In the genomic region with DNA sequence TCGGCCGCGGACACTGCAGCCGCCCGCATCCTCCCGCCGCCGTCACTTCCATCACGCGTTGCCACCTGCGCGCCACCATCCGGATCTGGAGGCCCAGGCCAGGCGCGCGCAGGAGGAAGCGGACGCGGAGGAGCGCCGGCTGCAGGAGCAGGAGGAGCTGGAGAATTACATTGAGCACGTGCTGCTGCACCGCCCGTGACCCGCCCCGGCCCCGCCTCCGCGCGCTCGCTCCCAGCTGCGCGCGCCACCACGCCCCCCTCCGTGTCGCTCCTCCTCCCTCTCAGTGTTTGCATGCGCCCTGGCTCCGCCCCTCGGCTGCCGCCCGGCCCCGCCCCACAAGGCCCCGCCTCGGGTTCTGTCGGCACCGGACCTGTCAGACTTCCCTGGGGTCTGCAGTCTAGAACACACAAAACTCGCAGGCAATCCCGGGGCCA, we compare ENCODE assay signal across 8 mouse cellular contexts. TPM values are rescaled to one million over a fixed set of nuclear protein-coding genes. Genes with fewer than 3 reads are reported as not detected.
A peak's percentile ranks its signal among the peaks of the same experiment; 100 is the strongest.
DNase-seq lines count a peak whose midpoint lies in the region; ATAC-seq and TF ChIP-seq lines count a peak whose summit lies in the region.

No protein-coding gene starts in this region.

- DNase-seq in CH12.LX (ENCODE audit: extremely low read depth): peak; percentile 84
- DNase-seq in c-Kit-positive CD71-negative TER-119-negative erythroid progenitor cells, embryonic 14.5 days (ENCODE audit: low read depth): peak; percentile 71
- peak; percentile 92 for DNase-seq in forebrain, embryonic 10.5 days (ENCODE audit: extremely low spot score, low spot score)
- DNase-seq in kidney, postnatal 25 days: peak; percentile 93 to 95
- DNase-seq in liver, postnatal 0 days: peak; percentile 97

- H3K9me3 ChIP-seq in CH12.LX (replicated peaks; ENCODE audit: low read length): peaks cover 16% of the 10 kb centered on the region
- no peaks in the 10 kb centered on the region for H3K9me3 ChIP-seq in forebrain, embryonic 10.5 days
- no peaks in the 10 kb centered on the region for H3K9me3 ChIP-seq in heart, embryonic 16.5 days (replicated peaks; ENCODE audit: control insufficient read depth, low read length)
- no peaks in the 10 kb centered on the region for H3K9me3 ChIP-seq in liver, postnatal 0 days (ENCODE audit: low read length)
- no peaks in the 10 kb centered on the region for H3K9me3 ChIP-seq in neural tube, embryonic 14.5 days (ENCODE audit: control insufficient read depth, low read length)

- dilution Hi-C loops in CH12.LX (cut with MboI; ENCODE audit: extremely low pct_ligation_motif_present, extremely low pct_unique_long_range_greater_than_20kb, low sequenced_read_pairs): no loop called here

- H3K4me3 ChIP-seq in CH12.LX (replicated peaks in 1 of 3; ENCODE audit: low read depth in 2 of 3, low read length in 2 of 3, poor library complexity in 1 of 3): peak overlapping the region in 2 of 3 experiments; percentile 49 to 72
- H3K4me3 ChIP-seq in forebrain, embryonic 10.5 days: peak overlapping the region; percentile 61
- peak overlapping the region; percentile 54 for H3K4me3 ChIP-seq in heart, embryonic 16.5 days (ENCODE audit: low read length)
- peak overlapping the region; percentile 39 for H3K4me3 ChIP-seq in liver, postnatal 0 days (ENCODE audit: low read depth, low read length)
- peak overlapping the region; percentile 46 for H3K4me3 ChIP-seq in neural tube, embryonic 14.5 days (ENCODE audit: low read depth, low read length)
- peak overlapping the region; percentile 19 for H3K4me3 ChIP-seq in testis, adult 2 months (ENCODE audit: control insufficient read depth, low read depth, low read length)

- under 1% methylated on average over 48 of the region's 49 CpGs for WGBS in forebrain, embryonic 10.5 days
- WGBS in heart, embryonic 16.5 days: under 1% methylated on average over 49 of the region's 49 CpGs
- WGBS in liver, postnatal 0 days (ENCODE audit: insufficient replicate concordance): under 1% methylated on average over 46 of the region's 49 CpGs
- under 1% methylated on average over 42 of the region's 49 CpGs for WGBS in neural tube, embryonic 14.5 days

- peaks cover 19 to 34% of the 10 kb centered on the region in 2 experiments for H3K36me3 ChIP-seq in CH12.LX (replicated peaks in 1 of 2; ENCODE audit: control insufficient read depth in 1 of 2, insufficient read depth in 1 of 2, low read length in 1 of 2)
- peaks cover 29% of the 10 kb centered on the region for H3K36me3 ChIP-seq in forebrain, embryonic 10.5 days (replicated peaks)
- H3K36me3 ChIP-seq in heart, embryonic 16.5 days (ENCODE audit: control insufficient read depth, insufficient read depth): peaks cover 7% of the 10 kb centered on the region; the same call in 1 of the 2 replicates
- peaks cover 12% of the 10 kb centered on the region for H3K36me3 ChIP-seq in liver, postnatal 0 days (replicated peaks; ENCODE audit: insufficient read depth, low read length)
- peaks cover 16% of the 10 kb centered on the region for H3K36me3 ChIP-seq in neural tube, embryonic 14.5 days (ENCODE audit: control insufficient read depth, insufficient read depth, low read length)
- no peaks in the 10 kb centered on the region for H3K36me3 ChIP-seq in testis, adult 2 months (ENCODE audit: control insufficient read depth, insufficient read depth, low read length)

- in situ Hi-C loops in CH12.LX (cut with MboI; ENCODE audit: low pct_ligation_motif_present, low pct_unique_long_range_greater_than_20kb, low sequenced_read_pairs): no loop called here

- no peak for TF ChIP-seq CTCF in CH12.LX (conservative IDR thresholded peaks at IDR 0.05 in 1 of 2, IDR thresholded peaks at IDR 0.05 in 1 of 2; ENCODE audit: low read depth in 2 of 2, low read length in 2 of 2)
- no peak for TF ChIP-seq CTCF in liver, postnatal 0 days (IDR thresholded peaks at IDR 0.05; ENCODE audit: low read depth)
- TF ChIP-seq CTCF in testis, adult 2 months (IDR thresholded peaks at IDR 0.05; ENCODE audit: control insufficient read depth, insufficient read depth, insufficient replicate concordance, low read depth, low read length): no peak

- peak overlapping the region; percentile 87 for H3K4me2 ChIP-seq in CH12.LX (ENCODE audit: insufficient read depth, low read depth, poor library complexity, severe bottlenecking)
- peak overlapping the region; percentile 94 for H3K4me2 ChIP-seq in heart, embryonic 16.5 days (ENCODE audit: low read depth, low read length)
- H3K4me2 ChIP-seq in liver, postnatal 0 days (ENCODE audit: low read depth, low read length): peak overlapping the region; percentile 76
- H3K4me2 ChIP-seq in neural tube, embryonic 14.5 days (ENCODE audit: low read depth, low read length): peak overlapping the region; percentile 100

- no peaks in the 10 kb centered on the region for H3K79me2 ChIP-seq in CH12.LX (replicated peaks; ENCODE audit: control insufficient read depth, extremely low read depth, insufficient read depth, poor library complexity, severe bottlenecking)

- TF ChIP-seq RAD21 in CH12.LX (IDR thresholded peaks at IDR 0.05; ENCODE audit: low read depth, low read length): no peak

- peak overlapping the region; percentile 23; the same call in 1 of the 2 replicates for H3K9ac ChIP-seq in CH12.LX (ENCODE audit: insufficient read depth, low read depth)
- peak overlapping the region; percentile 45; the same call in 1 of the 2 replicates for H3K9ac ChIP-seq in heart, embryonic 16.5 days (ENCODE audit: low read length)
- peak overlapping the region; percentile 17; the same call in 1 of the 2 replicates for H3K9ac ChIP-seq in liver, postnatal 0 days (replicated peaks)
- peak overlapping the region; percentile 55 for H3K9ac ChIP-seq in neural tube, embryonic 14.5 days (replicated peaks; ENCODE audit: low read depth, low read length)

- no peak overlapping the region for H3K27ac ChIP-seq in CH12.LX (ENCODE audit: insufficient read depth, low read depth)
- H3K27ac ChIP-seq in forebrain, embryonic 10.5 days: peak overlapping the region; percentile 62; the same call in 1 of the 2 replicates
- no peak overlapping the region for H3K27ac ChIP-seq in heart, embryonic 16.5 days (ENCODE audit: low read length)
- H3K27ac ChIP-seq in liver, postnatal 0 days (ENCODE audit: low read depth): no peak overlapping the region
- H3K27ac ChIP-seq in neural tube, embryonic 14.5 days (ENCODE audit: low read depth, low read length): 0 out of 2 replicates have a peak overlapping the region, but pooled peaks have one; percentile 12
- H3K27ac ChIP-seq in testis, adult 2 months (ENCODE audit: control insufficient read depth, insufficient read depth, low read depth, low read length): no peak overlapping the region

- peaks cover 10 to 36% of the 10 kb centered on the region in 2 experiments for H3K4me1 ChIP-seq in CH12.LX (ENCODE audit: control insufficient read depth in 1 of 2, insufficient read depth in 2 of 2)
- peaks cover 50% of the 10 kb centered on the region for H3K4me1 ChIP-seq in forebrain, embryonic 10.5 days
- peaks cover 24% of the 10 kb centered on the region for H3K4me1 ChIP-seq in heart, embryonic 16.5 days (ENCODE audit: control insufficient read depth, insufficient read depth, low read length)
- peaks cover 28% of the 10 kb centered on the region for H3K4me1 ChIP-seq in liver, postnatal 0 days (ENCODE audit: insufficient read depth)
- H3K4me1 ChIP-seq in neural tube, embryonic 14.5 days (ENCODE audit: control insufficient read depth, insufficient read depth, low read length): peaks cover 18% of the 10 kb centered on the region
- peaks cover 34% of the 10 kb centered on the region for H3K4me1 ChIP-seq in testis, adult 2 months (ENCODE audit: control insufficient read depth, insufficient read depth, low read length)

- ATAC-seq in heart, embryonic 16.5 days (replicated peaks; ENCODE audit: extremely low read depth, insufficient read depth, low FRiP score): peak; percentile 85
- peak; percentile 89 for ATAC-seq in liver, postnatal 0 days
- peak; percentile 59; the same call in 1 of the 2 replicates for ATAC-seq in neural tube, embryonic 14.5 days (ENCODE audit: low read depth)

- peak; percentile 40; the same call in 1 of the 2 replicates for TF ChIP-seq POLR2A in CH12.LX (IDR thresholded peaks at IDR 0.05; ENCODE audit: low read depth, low read length)
- no peak for TF ChIP-seq POLR2A in testis, adult 2 months (IDR thresholded peaks at IDR 0.05; ENCODE audit: control insufficient read depth, low read depth, low read length)

- peaks cover 40% of the 10 kb centered on the region for H3K27me3 ChIP-seq in CH12.LX (replicated peaks)
- peaks cover 74% of the 10 kb centered on the region for H3K27me3 ChIP-seq in forebrain, embryonic 10.5 days (ENCODE audit: poor library complexity, severe bottlenecking)
- peaks cover 47% of the 10 kb centered on the region for H3K27me3 ChIP-seq in heart, embryonic 16.5 days (ENCODE audit: control insufficient read depth, insufficient read depth, low read length)
- peaks cover 50% of the 10 kb centered on the region for H3K27me3 ChIP-seq in liver, postnatal 0 days (ENCODE audit: insufficient read depth, low read length)
- H3K27me3 ChIP-seq in neural tube, embryonic 14.5 days (ENCODE audit: control insufficient read depth, insufficient read depth, low read length): peaks cover 33% of the 10 kb centered on the region
- H3K27me3 ChIP-seq in testis, adult 2 months (ENCODE audit: control insufficient read depth, insufficient read depth, low read length): 0 out of 2 replicates have a peak, but pooled peaks cover 2% of the 10 kb centered on the region

- TF ChIP-seq EP300 in CH12.LX (IDR thresholded peaks at IDR 0.05; ENCODE audit: low read length): no peak
- TF ChIP-seq EP300 in liver, postnatal 0 days (IDR thresholded peaks at IDR 0.05; ENCODE audit: low read depth): no peak

RNA-seq across cellular contexts. Expression of a gene that starts 6.5 kb away (rescaled TPM):
- total RNA-seq in CH12.LX (2012; rRNA removed) (0.38 TPM in 1 of 2 replicates, not detected in the other), CH12.LX (2014; rRNA removed) (not detected in 2 replicates)
- not detected in 2 replicates for polyA plus RNA-seq in CH12.LX (2012; ENCODE audit: insufficient read length, low read depth)
- 0.35 TPM in 1 of 2 replicates, not detected in the other for polyA plus RNA-seq in forebrain, embryonic 10.5 days (2016; fragmentation: Nextera tagmentation; extraction: Ambion mirVana)
- 0.09 TPM in 1 of 2 replicates, not detected in the other for polyA plus RNA-seq in heart, embryonic 16.5 days (2015; fragmentation: Nextera tagmentation; extraction: Ambion mirVana)
- not detected in 2 replicates for polyA plus RNA-seq in liver, postnatal 0 days (2015; fragmentation: Nextera tagmentation; extraction: Ambion mirVana)
- polyA plus RNA-seq in neural tube, embryonic 14.5 days (2014; fragmentation: Nextera tagmentation; extraction: Ambion mirVana): 5.6 TPM in 2 replicates
- polyA plus RNA-seq in testis, adult 2 months (2012; rRNA removed): 0.84 and 1.9 TPM in 2 replicates

RNA-seq across cellular contexts. Expression of a gene that starts 13.3 kb away (rescaled TPM):
- total RNA-seq in CH12.LX (2012; rRNA removed): 98.8 and 113 TPM in 2 replicates
- 68.0 and 77.8 TPM in 2 replicates for total RNA-seq in CH12.LX (2014; rRNA removed)
- 102 and 115 TPM in 2 replicates for polyA plus RNA-seq in CH12.LX (2012; ENCODE audit: insufficient read length, low read depth)
- polyA plus RNA-seq in forebrain, embryonic 10.5 days (2016; fragmentation: Nextera tagmentation; extraction: Ambion mirVana): 195 and 198 TPM in 2 replicates
- 133 and 148 TPM in 2 replicates for polyA plus RNA-seq in heart, embryonic 16.5 days (2015; fragmentation: Nextera tagmentation; extraction: Ambion mirVana)
- 57.9 and 60.7 TPM in 2 replicates for polyA plus RNA-seq in liver, postnatal 0 days (2015; fragmentation: Nextera tagmentation; extraction: Ambion mirVana)
- 175 and 176 TPM in 2 replicates for polyA plus RNA-seq in neural tube, embryonic 14.5 days (2014; fragmentation: Nextera tagmentation; extraction: Ambion mirVana)
- 15.4 and 16.6 TPM in 2 replicates for polyA plus RNA-seq in testis, adult 2 months (2012; rRNA removed)

RNA-seq across cellular contexts. Expression of a gene that starts 39.4 kb away (rescaled TPM):
- total RNA-seq in CH12.LX (2012; rRNA removed): 0.34 and 0.51 TPM in 2 replicates
- total RNA-seq in CH12.LX (2014; rRNA removed): 0.84 and 1.8 TPM in 2 replicates
- 0.44 and 0.61 TPM in 2 replicates for polyA plus RNA-seq in CH12.LX (2012; ENCODE audit: insufficient read length, low read depth)
- 0.10 and 0.17 TPM in 2 replicates for polyA plus RNA-seq in forebrain, embryonic 10.5 days (2016; fragmentation: Nextera tagmentation; extraction: Ambion mirVana)
- 1.1 and 1.3 TPM in 2 replicates for polyA plus RNA-seq in heart, embryonic 16.5 days (2015; fragmentation: Nextera tagmentation; extraction: Ambion mirVana)
- 0.23 and 0.25 TPM in 2 replicates for polyA plus RNA-seq in liver, postnatal 0 days (2015; fragmentation: Nextera tagmentation; extraction: Ambion mirVana)
- polyA plus RNA-seq in neural tube, embryonic 14.5 days (2014; fragmentation: Nextera tagmentation; extraction: Ambion mirVana): 0.30 and 0.44 TPM in 2 replicates
- 0.72 and 0.88 TPM in 2 replicates for polyA plus RNA-seq in testis, adult 2 months (2012; rRNA removed)

RNA-seq across cellular contexts. Expression of a gene that starts 44.8 kb away (rescaled TPM):
- total RNA-seq in CH12.LX (2012; rRNA removed) (60.1 and 67.3 TPM in 2 replicates), CH12.LX (2014; rRNA removed) (36.8 and 39.6 TPM in 2 replicates)
- polyA plus RNA-seq in CH12.LX (2012; ENCODE audit: insufficient read length, low read depth): 83.5 and 99.2 TPM in 2 replicates
- polyA plus RNA-seq in forebrain, embryonic 10.5 days (2016; fragmentation: Nextera tagmentation; extraction: Ambion mirVana): 102 and 107 TPM in 2 replicates
- polyA plus RNA-seq in heart, embryonic 16.5 days (2015; fragmentation: Nextera tagmentation; extraction: Ambion mirVana): 74.4 and 80.5 TPM in 2 replicates
- 44.1 and 47.2 TPM in 2 replicates for polyA plus RNA-seq in liver, postnatal 0 days (2015; fragmentation: Nextera tagmentation; extraction: Ambion mirVana)
- 115 and 138 TPM in 2 replicates for polyA plus RNA-seq in neural tube, embryonic 14.5 days (2014; fragmentation: Nextera tagmentation; extraction: Ambion mirVana)
- 308 and 386 TPM in 2 replicates for polyA plus RNA-seq in testis, adult 2 months (2012; rRNA removed)

RNA-seq across cellular contexts. Expression of a gene that starts 45.8 kb away (rescaled TPM):
- total RNA-seq in CH12.LX (2012; rRNA removed): 38.2 and 45.2 TPM in 2 replicates
- total RNA-seq in CH12.LX (2014; rRNA removed): 8.8 and 9.9 TPM in 2 replicates
- polyA plus RNA-seq in CH12.LX (2012; ENCODE audit: insufficient read length, low read depth): 22.2 and 23.6 TPM in 2 replicates
- polyA plus RNA-seq in forebrain, embryonic 10.5 days (2016; fragmentation: Nextera tagmentation; extraction: Ambion mirVana): 35.7 and 40.7 TPM in 2 replicates
- 42.2 and 46.2 TPM in 2 replicates for polyA plus RNA-seq in heart, embryonic 16.5 days (2015; fragmentation: Nextera tagmentation; extraction: Ambion mirVana)
- polyA plus RNA-seq in liver, postnatal 0 days (2015; fragmentation: Nextera tagmentation; extraction: Ambion mirVana): 7.6 and 8.8 TPM in 2 replicates
- 30.5 and 34.5 TPM in 2 replicates for polyA plus RNA-seq in neural tube, embryonic 14.5 days (2014; fragmentation: Nextera tagmentation; extraction: Ambion mirVana)
- 15.3 and 16.3 TPM in 2 replicates for polyA plus RNA-seq in testis, adult 2 months (2012; rRNA removed)

Comparison
In these comparisons a context has a peak if more than half of its experiments do, and no peak if none do; other contexts are left out.
1. H3K27ac ChIP-seq: peak in forebrain, embryonic 10.5 days (single experiment) and neural tube, embryonic 14.5 days (single experiment); none in CH12.LX (single experiment), heart, embryonic 16.5 days (single experiment), liver, postnatal 0 days (single experiment) and testis, adult 2 months (single experiment).
2. Peak in every context shown above with its lines, with median percentiles within 50 percentile points of each other: DNase-seq, H3K4me2 ChIP-seq, H3K4me3 ChIP-seq, H3K9ac ChIP-seq and ATAC-seq.